Mouse (Mus musculus) MEL (cell line): ENCODE data around the gene Fam69a.

Source experiments
- BHLHE40 ChIP-seq: IDR thresholded peaks from 2 replicates; pipeline ENCODE4 v1.6.1; 2012; ENCODE audit warnings: low read depth, mild to moderate bottlenecking, inconsistent platforms, low read length, improper control_type of control experiment, borderline replicate concordance
- CTCF ChIP-seq, 3 experiments: IDR thresholded peaks in 2 of 3; conservative IDR thresholded peaks in 1 of 3; 2 replicates each; pipeline ENCODE4 v1.5.1; 2011 to 2012; ENCODE audit warnings: low read length in 3 of 3, low read depth in 2 of 3, mild to moderate bottlenecking in 2 of 3, improper control_type of control experiment in 1 of 3, inconsistent platforms in 1 of 3, mixed read lengths in 1 of 3, moderate library complexity in 1 of 3; ENCODE audit not compliant: control insufficient read depth in 1 of 3, insufficient read depth in 1 of 3, poor library complexity in 1 of 3, severe bottlenecking in 1 of 3
- MAZ ChIP-seq: IDR thresholded peaks from 2 replicates; pipeline ENCODE4 v1.6.1; 2012; ENCODE audit warnings: low read depth, mild to moderate bottlenecking, inconsistent platforms, low read length, improper control_type of control experiment
- NRF1 ChIP-seq: IDR thresholded peaks from 2 replicates; pipeline ENCODE4 v1.6.1; 2014; ENCODE audit warnings: low read depth, mild to moderate bottlenecking, inconsistent platforms, low read length, improper control_type of control experiment, moderate library complexity; ENCODE audit not compliant: poor library complexity, insufficient read depth, severe bottlenecking
- POLR2A ChIP-seq, 2 experiments: IDR thresholded peaks; 2 replicates each; pipeline ENCODE4 v1.6.1; 2011 to 2012; ENCODE audit warnings: low read length in 2 of 2, mild to moderate bottlenecking in 2 of 2, control low read depth in 1 of 2, improper control_type of control experiment in 1 of 2, low read depth in 1 of 2, moderate library complexity in 1 of 2; ENCODE audit not compliant: control insufficient read depth in 1 of 2, insufficient read depth in 1 of 2, poor library complexity in 1 of 2
- RAD21 ChIP-seq: IDR thresholded peaks from 2 replicates; pipeline ENCODE4 v1.6.1; 2011; ENCODE audit warnings: mild to moderate bottlenecking, low read depth, low read length, improper control_type of control experiment
- ZKSCAN1 ChIP-seq: IDR thresholded peaks from 2 replicates; pipeline ENCODE4 v1.6.1; 2012; ENCODE audit warnings: low read depth, mild to moderate bottlenecking, inconsistent platforms, low read length, improper control_type of control experiment, moderate library complexity

DNA sequence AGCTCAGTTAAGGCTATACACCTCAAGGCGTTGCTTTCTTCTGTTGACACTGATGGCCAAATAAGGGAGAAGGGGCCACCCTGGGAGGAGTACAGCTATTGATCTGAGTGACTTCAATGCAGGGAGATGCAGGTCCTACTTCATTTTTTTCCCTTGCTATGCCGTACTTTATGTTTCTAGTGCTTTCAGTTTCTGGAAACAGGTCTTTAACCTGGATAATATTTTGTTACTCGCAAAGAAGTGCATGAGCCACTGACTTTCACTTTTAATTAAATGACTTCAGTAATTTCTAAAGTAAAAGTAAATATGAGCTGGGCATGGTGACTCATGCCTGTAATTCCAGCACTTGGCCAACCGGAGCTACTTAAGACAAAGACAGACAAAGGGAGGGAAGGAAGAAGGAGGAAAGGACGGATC is 958 bp upstream of the Fam69a start:
- TF ChIP-seq CTCF (IDR thresholded peaks at IDR 0.05 in 2 of 3, conservative IDR thresholded peaks at IDR 0.05 in 1 of 3; ENCODE audit: control insufficient read depth in 1 of 3, insufficient read depth in 1 of 3, low read depth in 2 of 3, low read length in 3 of 3, poor library complexity in 1 of 3, severe bottlenecking in 1 of 3) (no peak), RAD21 (no peak), MAZ (no peak), POLR2A (IDR thresholded peaks at IDR 0.05; ENCODE audit: control insufficient read depth in 1 of 2, insufficient read depth in 1 of 2, low read depth in 1 of 2, low read length in 2 of 2, poor library complexity in 1 of 2) (no peak), NRF1 (no peak), BHLHE40 (no peak), ZKSCAN1 (no peak)
